In genomic region chr11:20565057-20565456, GRCm38 (mm10) we compare ENCODE assay signal across 20 mouse cellular contexts.
"Had no signal": no experiment of that assay in that cellular context is flagged by ENCODE, and none has a peak within 500 bp of the region (broad histone marks: within the 10 kb centered on the region; RNA-seq: fewer than 3 reads in every experiment).

No protein-coding gene starts in this region.

- H3K27ac ChIP-seq: lung, embryonic 15.5 days; macrophage; midbrain, embryonic 12.5 days; neural tube, embryonic 13.5 days; neural tube, embryonic 15.5 days had no signal

- H3K9me3 ChIP-seq: lung, embryonic 15.5 days; neural tube, embryonic 13.5 days; neural tube, embryonic 15.5 days had no signal

- H3K36me3 ChIP-seq: lung, embryonic 15.5 days; midbrain, embryonic 12.5 days; neural tube, embryonic 13.5 days; neural tube, embryonic 15.5 days had no signal

- DNase-seq: liver, postnatal 0 days; lung, adult 2 months; lung, postnatal 14 days; lung, postnatal 36 days; midbrain, embryonic 14.5 days; retina, postnatal 1 day; right cerebral cortex, adult 18-20 months; right cerebral cortex, postnatal 25 days; right cerebral cortex, postnatal 4 days; spleen, adult 18-20 months; thymus, adult 18-20 months; thymus, postnatal 14 days; thymus, postnatal 36 days had no signal

- H3K27me3 ChIP-seq: lung, embryonic 15.5 days; megakaryocyte, embryonic 14.5 days; midbrain, embryonic 12.5 days; neural tube, embryonic 13.5 days; neural tube, embryonic 15.5 days had no signal

- H3K9ac ChIP-seq: liver, postnatal 0 days; lung, embryonic 15.5 days; midbrain, embryonic 12.5 days; neural tube, embryonic 13.5 days; neural tube, embryonic 15.5 days had no signal

- H3K4me2 ChIP-seq: lung, embryonic 15.5 days; midbrain, embryonic 12.5 days; neural tube, embryonic 13.5 days; neural tube, embryonic 15.5 days had no signal

- H3K4me3 ChIP-seq: lung, embryonic 15.5 days; megakaryocyte, embryonic 14.5 days; midbrain, embryonic 12.5 days; myocyte; neural tube, embryonic 13.5 days; neural tube, embryonic 15.5 days had no signal
